Mouse (Mus musculus) ovary, postnatal 14 days (tissue): ENCODE measurements at regions not wholly inside any gene's neighbourhood (a gene's known extent, or its start where the extent isn't known, plus 50 kb on each side); places are given as distances from the start of the nearest gene placed in this dataset.

Experiments
- DNase-seq: peaks from one replicate; pipeline ENCODE4 v3.0.0; 2022; ENCODE audit warnings: low spot score

DNA sequence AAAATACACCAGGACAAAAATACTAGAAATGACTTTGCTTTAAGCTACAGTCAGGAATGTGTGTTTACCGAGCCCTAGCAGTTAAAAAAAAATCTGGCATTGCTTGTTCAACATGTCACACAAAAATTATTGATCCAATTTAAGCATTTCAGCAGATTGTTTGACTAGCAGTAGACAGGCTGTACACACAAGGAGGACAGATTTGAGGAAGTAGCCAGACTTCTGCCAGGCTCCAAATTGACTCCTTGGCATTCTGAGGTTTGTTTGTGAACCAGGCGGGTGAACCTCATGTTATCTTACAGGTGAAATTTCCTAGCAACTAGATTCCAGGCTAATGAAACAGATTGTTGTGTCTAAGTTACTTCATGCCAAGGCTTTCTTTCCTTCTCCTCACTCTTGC lies 348.8 kb downstream of the Hs3st3b1 start:
- DNase-seq, result no peak

DNA sequence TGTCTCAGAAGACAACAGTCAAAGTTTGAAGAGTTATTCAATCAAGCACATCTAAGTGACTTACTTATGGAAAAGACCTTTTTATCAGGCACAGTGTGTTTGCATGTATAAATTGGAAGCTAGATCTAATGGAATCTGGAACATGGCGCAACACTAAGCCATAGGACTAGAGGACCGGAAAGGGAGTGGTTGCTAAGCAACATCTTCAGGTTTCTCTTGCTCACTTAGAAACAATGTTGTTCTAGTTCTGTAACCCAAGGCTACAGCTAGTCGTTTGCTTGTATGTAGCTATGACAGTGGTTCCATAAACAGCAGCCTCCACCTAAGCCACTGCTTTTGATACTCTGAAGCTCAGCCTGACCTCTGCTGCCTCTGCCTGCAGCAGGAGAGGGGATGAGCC lies 338.8 kb downstream of the Hs3st3b1 start:
- no peak for DNase-seq

DNA sequence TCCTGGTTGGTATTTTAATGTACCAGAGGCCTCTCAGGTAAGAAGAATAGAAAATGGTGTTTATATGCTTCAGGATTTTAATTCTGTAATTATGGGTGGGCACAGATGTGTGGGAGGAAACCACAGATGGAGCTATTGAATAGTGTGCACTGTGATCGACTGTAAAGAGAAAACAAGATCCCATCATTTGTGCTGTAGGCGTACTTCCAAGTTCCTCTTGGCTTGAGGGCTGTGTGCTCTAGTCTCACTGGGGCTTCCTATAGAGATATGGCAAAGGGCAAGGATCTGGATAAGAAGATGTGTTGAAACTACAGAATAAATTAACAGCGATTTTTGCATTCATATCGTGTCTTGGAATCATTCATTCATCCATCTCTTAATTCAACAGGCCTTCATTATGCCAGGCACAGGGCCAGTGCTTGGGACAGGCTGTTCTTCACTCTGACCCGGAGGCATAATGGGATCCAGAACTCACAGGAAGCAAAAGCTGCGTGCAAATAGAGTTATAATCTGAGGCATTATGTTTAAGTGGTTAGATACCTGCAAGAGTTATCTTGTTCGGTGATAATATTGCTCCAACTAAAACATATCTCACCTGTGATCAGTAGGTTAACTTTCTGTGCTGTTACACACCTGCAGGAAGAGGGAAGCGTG lies 336.7 kb downstream of the Hs3st3b1 start:
- DNase-seq, result no peak

DNA sequence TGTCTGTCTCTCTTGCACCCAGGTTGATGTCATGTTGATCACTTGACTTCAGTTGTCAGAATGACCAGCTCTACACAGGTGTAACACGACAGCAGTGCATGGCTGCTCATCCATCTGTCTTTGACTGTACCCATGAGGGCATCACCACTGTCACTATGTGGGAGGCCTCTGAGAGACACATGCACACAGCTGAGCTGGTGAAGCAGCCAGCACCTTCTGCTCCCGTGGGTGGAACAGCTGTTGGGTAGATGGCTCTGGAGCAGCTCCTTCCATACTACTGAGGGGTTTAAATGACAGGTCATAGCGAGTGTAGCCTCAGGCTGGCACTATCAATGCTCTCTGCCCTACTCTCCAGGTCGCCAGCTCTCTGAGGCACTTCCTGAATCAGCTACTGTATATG lies 301.9 kb downstream of the Hs3st3b1 start:
- DNase-seq, result no peak

DNA sequence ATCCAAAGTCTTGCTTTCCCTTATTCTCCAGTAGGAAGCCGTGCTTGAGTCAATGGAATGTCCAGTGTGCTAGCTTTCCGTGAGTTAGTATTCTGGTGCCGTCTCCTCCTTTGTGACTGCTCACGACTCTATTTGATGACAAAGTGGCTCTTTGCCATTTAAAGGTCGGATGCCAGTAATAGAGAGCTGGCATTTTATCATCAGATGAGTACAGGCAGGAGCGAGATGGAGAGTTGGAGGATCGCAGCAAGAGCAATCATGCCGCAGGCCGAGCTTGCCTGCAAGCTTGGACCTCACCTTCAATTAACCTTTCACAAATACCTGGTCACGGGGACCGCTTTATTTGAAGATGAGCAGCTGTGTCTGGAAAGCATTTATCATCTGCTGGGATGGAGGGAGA lies 291.8 kb downstream of the Hs3st3b1 start:
- DNase-seq, result no peak

DNA sequence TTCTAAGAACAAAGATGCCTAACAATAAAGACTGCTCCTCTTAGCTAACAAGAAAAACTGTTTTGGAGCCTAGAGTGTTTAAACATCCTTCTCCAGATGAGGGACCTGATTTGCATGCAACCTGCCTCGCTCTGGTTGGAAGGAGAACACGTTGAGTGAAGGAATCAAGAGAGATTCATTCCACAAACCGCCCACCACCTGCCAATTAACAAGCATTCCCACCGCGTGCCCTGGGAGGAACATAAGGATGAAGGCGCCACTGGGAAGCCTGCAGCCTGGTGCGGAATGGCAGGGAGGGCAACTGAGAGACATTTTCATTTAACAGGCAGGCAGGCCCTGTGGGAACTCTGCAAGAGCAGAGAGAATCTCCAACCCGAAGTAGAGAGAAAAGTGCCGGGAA lies 265.0 kb downstream of the Hs3st3b1 start:
- no peak for DNase-seq

DNA sequence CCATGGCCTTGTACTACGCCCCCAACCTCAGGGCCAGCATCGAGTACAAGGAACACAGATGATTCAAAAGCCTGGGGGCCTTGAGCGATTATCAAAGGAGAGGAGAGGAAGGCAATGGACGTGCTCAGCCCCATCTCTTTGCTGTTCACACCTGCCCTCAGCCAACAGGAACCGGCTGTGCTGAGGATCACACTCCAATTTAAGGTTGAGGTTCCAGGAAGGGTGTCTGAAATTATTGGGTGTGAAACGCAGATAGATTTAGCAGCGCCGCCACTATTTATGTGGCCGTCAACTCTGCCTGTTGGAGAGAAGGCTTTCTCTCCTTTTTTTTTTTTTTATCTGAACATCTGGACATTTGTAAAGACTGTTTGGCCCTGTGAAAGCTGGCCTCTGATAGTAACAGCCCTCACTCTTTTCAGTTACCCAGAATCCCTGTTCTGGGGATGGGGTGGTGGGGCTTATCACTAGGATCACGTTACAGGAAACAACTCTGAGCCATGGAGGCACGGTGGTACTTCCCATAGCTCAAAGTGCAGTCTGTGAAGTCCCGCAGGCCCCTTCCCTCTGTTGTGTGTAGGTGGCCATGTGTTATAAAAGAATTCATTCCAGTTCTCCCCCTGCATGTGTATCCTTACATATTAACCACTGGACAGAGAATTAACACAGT lies 256.7 kb downstream of the Hs3st3b1 start:
- DNase-seq, result no peak

DNA sequence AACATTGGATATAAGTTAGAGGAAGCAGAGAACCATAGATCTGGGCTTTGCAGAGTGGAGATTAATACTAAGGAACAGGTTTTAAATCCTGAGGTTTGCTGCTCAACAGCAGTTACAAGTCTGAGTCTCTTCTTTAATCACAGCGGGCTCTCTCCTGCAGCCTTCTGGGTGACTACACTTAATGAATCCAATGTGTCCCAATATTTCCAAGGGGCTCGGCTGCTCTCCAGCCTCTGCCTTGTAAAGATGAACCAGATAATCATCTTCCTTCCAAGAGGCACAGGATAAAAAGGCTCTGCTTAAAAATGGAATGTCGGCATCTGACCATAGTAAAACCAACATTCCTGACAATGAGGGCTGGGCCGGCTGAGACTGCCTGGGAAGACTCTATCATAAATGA lies 251.6 kb downstream of the Hs3st3b1 start:
- no peak for DNase-seq

DNA sequence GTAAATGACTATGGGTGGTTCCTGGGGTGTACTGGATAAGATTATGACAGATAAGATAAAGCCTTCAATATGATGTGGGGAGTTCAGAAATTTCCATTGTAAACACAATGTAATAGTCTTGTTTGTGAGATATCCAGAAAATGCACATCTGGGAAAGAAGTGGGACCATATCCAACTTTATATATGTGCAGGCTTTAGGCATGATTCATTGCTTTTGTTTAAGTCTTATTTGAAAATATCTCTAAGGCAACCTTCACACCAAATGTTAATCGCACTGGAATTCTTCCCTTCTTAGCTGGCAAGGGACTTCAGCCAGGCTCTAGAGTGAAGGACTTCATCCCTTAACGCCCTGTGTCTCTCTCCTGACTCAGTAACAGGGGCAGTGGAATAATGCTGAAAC lies 250.3 kb downstream of the Hs3st3b1 start:
- DNase-seq, result no peak

DNA sequence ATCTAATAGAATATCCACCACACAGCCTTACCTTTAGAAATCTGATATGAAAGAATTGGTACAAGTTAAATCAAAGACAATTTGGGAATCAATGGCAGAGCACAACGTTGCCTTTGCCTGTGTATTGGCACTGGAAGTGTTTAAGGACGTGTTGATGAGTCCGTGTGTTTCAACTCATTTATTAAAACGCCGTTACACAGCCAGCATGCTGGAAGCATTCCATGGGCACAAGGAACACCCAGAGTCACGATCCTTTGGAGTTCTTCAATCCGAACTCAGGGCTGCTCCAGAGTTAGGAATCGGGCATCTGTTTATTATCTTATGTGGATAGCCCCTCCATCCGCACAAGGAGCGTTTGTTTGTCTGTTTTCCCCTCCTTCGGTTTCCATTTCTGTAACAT lies 244.2 kb downstream of the Hs3st3b1 start:
- no peak for DNase-seq

DNA sequence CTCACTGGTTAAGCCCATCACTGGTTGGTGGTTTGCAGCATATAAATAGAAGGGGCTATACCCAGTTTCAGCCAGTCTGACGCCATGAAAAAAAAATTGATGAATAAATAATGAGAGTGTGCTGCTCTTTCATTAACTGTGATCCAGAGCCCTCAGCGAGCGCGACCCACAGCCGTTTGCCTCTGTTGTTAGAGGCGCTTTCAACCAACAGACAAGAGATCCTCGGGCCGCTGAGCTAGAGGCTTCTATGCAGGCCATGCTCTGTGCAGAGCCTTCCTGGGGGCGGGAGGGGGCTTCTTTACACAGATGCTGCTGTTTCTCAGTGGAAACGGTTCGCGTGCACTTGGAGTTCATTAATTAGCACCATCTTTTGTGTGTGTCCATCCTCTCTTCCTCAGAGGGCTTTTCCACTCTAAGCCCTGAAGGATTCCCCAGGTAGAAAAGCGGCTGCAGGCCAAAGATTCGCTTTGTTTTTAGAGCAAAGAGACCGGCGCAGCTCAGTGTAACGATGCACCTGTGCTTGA lies 243.6 kb downstream of the Hs3st3b1 start:
- no peak for DNase-seq

DNA sequence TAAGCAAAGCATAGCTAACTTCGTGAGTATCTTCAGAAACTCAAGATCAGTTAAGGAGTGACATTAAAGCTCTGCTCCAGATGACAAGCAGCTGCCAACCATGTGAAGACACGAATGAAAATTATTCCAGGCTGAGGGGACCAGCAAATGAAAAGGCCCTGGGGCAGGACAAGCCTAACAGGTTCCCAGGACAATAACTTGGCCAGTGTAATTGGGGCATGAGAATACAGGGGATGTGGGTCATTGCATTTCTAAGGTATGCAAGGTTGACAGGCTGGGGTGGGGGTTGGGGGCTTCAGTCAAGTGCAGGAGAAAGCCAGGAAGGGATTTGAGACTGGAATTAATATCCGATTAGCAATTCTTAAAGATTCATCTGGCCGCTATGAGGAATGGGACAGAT lies 242.6 kb downstream of the Hs3st3b1 start:
- no peak for DNase-seq

DNA sequence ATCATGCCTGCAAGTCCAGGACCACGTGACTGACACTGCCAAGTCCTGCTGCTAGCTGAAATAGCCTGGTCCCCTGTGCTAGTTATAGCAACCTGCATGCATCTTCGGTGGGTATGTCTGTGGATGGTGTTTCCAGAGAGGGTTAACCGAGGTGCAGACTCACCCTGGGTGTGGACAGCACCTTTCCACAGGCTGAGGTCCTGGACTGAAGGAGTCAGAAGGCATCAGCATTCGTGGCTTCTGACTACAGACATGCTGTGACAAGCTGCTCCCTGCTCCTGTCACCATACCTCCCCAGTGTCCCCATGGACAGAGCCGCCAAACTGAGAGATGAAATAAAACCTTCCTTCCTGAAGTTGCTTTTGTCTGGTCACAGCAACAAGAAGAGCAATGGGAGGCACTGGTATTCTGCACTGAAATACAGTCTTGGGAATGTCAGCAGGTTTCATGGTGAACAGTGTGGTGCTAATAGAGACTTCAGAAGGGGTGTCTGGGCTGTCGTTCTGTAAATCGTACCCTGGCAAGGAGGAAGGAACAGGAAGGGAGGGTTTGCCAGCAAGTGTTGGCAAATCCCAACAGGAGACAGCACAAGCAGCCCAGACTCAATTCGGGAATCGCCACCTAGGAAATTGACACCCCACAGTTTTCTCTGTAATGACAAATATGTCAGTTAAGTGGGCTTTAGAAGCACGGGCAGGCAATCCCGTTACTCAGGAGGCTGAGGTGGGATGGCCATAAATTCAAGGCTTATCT lies 237.7 kb downstream of the Hs3st3b1 start:
- no peak for DNase-seq

DNA sequence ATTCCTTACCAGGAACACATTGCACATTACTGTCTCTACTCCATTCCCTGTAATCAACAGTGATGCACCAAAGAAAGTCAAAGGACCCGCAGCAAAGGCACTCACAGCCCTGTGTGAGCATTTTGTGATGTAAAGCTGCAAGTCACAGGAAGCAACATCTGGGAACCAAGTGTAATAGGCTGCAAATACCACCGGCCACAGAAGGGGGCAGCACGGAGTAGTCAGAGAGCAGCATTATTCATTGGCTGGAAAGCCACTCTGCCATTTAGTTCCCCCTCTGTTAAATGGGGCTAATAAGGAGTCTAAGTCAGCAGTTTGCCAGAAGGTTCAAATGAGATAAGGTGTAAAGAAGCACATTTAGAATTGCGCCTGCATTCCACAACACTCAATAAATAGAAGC lies 231.0 kb downstream of the Hs3st3b1 start:
- no peak for DNase-seq

DNA sequence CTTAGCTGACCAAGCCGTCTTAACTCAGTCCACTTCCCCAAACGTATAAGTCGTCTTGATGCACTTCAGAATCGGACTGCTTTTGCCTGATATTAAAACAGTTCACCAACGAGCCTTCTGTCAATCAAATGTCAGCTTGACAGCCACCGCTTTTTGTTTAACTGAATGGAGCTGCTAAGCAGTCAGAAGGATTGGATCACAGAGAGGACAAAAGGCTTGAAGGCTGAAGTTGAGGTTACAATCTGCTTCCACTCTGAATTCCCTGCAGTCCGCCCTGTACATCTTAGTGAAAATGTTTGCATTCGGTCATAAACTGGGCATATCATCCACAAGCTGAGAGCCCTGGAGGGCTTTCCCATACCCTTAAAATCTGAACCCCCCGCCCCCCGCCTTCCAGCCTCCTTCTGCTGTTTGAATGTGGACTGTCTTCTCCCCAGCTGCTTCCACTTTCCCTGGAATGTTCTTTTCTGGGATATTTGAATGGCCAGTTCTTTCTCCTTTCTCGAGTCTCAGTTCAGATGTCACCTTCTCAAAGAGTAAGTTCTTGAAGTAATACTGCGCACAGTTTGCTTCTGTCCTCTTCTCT lies 217.0 kb downstream of the Hs3st3b1 start:
- DNase-seq, result no peak

DNA sequence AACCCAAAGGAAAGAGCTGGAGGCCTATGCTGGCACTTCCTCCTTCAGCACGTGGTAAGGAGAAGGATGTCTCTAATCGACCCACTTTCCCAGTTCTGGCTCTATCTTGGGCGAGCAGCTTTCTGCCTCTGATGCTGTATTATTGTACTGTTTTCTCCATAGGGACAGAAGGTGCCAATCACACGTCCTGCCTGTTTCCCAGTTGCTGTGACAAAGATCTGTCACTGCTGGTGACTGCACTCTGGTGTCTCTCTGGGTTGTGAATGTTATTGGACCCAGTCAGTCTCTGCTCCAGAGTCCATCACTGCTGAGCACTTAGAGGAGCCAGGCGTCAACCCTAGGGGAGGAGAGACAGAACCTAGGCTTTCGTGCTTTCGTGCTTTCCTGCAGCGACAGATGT lies 216.0 kb downstream of the Hs3st3b1 start:
- no peak for DNase-seq

DNA sequence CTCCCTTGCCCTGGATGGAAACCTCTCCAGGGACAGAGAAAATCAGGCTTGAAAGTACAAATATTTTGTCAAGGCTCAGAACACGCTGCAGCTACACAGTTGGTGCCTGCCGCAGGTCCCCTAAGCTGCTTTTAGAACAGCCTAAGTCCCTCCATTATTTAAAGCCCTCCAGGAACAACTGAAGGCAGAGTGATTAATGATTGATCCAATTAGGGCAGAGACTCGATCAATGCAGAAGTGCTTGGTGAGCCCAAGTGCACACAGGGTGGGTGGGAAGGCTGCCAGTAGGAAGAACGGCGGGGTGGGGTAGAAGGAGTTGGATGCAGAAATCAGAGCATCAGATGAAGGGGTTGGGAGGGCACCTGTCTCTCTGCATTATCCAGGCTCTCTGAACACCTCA lies 215.0 kb downstream of the Hs3st3b1 start:
- no peak for DNase-seq

DNA sequence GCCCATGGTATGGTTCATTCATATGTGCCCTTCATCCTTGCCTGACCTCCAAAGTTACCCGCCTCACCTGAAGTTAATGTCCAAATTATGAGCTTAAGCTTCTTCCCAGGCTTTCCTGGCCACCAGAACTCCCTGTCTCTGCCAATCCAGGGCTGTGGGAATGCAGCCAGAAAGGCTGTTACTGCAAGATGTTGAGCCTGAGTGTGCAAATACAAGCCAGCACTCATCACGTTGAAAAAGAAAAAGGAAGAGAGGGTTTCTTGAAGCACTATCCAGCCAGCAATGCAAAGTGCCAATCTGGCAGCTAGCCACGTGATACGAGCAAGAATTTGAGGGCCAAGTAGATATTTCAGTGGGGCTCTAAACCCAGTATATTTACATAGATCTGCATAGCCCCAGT lies 213.7 kb downstream of the Hs3st3b1 start:
- DNase-seq, result peak; percentile 5

DNA sequence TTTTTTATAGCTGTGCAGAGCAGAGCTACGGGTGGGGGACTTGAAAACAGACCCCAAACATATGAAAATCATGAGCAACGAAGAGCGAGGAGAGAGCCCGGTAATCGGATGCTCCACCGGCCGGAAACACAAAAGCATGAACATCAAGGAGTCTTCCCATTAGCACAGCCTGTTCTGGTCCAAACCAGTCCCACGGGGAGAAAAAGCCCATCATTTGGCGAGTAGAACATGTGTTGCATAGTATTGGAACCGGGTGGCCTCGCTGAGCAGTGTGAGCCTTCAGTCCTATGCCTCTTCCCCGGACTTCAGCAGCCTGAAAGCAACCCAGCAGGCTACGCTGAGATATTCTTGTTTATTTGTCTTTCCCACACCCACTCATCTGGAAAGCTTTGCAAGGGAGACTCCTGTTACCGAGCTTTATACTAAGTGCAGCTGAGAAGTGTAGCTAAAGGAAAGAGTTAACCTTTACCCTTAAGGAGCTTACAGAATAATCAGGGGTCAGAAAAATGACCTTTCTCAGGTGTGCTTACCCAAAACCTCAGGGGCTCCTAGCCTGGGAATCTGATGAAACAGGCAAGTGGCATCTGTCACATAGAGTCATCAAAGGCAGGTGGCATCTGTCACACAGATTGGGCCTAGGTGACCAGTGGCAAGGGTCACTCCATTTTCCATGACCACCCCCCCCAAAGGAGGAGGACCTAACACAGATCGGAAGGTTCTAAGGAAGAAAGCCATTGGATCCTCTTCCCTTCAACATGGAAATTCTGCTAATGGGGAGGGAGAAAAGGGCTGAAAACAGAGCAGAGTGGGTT lies 209.8 kb downstream of the Hs3st3b1 start:
- no peak for DNase-seq

DNA sequence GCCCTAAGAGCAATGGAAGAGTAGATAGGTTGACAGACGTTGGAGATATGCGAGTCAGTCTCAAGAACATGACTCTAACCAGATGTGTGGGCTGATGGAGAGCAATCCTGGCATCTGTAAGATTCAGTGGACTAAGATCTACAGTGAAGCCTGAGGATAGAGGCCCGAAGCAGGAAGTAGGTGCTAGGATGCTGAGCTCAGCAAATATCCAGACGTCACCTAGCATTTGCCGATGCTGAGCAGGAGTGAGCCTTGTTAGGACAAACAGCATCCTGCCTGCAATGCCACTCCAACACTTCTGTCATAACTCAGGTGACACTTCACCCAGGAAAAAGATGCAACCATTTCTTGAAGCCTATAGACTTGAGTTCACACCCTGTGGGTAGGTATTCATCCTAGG lies 199.8 kb downstream of the Hs3st3b1 start:
- no peak for DNase-seq

DNA sequence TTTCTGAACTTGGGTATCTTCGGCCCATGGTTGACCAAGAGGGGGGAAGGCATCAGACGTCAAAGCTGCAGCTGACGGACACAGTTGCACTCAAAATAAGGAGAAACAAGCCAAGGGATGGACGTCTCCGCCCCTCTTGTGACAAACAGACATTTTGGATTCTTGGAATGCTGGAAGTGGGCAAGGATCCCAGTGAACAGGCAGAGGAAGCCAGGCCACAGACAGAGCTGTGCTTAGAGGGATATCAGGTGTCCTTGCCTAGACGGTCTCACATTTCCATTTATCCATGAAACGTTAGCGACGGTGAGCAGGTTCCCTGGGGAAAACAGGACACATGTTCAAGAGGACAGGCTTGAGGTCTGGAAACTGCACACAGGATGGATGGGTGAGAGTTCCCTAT lies 191.2 kb downstream of the Hs3st3b1 start:
- DNase-seq, result no peak

DNA sequence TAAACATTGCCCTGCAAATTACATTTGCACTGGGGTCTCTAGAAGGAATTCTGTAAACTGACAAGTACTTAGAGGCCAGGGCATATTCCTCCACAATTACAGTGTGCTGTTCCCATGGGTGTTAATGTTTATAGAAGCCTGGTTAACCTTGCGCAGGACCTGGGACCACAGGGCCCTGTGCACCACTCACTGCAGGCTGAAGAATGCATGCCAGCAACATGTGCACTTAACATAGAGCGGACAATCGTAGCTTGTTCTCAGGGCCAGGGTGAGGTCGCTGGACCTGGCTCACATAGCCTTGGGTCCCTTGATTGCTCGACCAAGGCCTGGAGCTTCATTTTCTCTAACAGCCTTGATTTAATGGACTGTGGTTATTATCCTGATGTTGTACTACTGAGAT lies 168.8 kb downstream of the Hs3st3b1 start:
- no peak for DNase-seq
